Mouse (Mus musculus) layer of hippocampus, adult 8-10 months (tissue): Measurements from ENCODE around the gene Tnfaip1. TPM values are rescaled to one million over a fixed set of nuclear protein-coding genes. Genes with fewer than 3 reads are reported as not detected.
A peak's percentile ranks its signal among the peaks of the same experiment; 100 is the strongest.

Experiments used
- DNase-seq, 2 experiments: peaks; one replicate each; pipeline ENCODE4 v3.0.0; 2022; ENCODE audit warnings: low spot score in 2 of 2
- total RNA-seq, 4 experiments: library from RNA; stranded (reverse); gene quantifications; 2 replicates each; pipeline ENCODE4 v1.2.4; 2022

Tnfaip1 gene
- total RNA-seq, 4 experiments from 2014 or later: 29.9 to 32.6 (median 30.7) TPM

GRCm38 (mm10) chr11:78501529-78501928, 34.6 kb downstream of the Tnfaip1 start:
- DNase-seq: no peak

- DNase-seq: no peak
These were observed 35.4 kb downstream of the Tnfaip1 start for GRCm38 (mm10) chr11:78500623-78501202.

GRCm38 (mm10) chr11:78499543-78499942, 36.6 kb downstream of the Tnfaip1 start:
- DNase-seq: no peak

DNA sequence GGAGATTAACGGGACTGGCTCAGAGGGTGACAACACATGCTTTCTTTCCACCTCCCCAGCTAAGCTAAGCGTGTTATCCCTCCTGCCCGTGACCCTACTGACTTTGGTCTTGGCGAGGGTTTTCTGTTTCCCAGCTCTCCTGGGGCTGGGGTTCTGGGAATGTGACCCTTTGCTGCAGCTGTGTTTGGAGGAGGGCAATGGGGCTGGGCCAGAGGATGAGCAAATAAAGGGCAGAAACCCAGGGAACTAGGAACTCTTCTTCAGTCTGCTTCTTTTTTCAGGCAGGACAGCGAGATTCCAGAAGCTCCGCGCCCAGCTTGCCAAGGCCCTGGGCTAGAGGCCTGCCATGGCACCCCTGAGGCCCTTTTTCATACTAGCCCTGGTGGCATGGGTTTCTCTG, 37.1 kb downstream of the Tnfaip1 start, which contains the start of gene Vtn:
Gene Vtn, plus strand, starts transcription at position 88 of the 400 bp plus-strand sequence.
- DNase-seq: no peak

DNA sequence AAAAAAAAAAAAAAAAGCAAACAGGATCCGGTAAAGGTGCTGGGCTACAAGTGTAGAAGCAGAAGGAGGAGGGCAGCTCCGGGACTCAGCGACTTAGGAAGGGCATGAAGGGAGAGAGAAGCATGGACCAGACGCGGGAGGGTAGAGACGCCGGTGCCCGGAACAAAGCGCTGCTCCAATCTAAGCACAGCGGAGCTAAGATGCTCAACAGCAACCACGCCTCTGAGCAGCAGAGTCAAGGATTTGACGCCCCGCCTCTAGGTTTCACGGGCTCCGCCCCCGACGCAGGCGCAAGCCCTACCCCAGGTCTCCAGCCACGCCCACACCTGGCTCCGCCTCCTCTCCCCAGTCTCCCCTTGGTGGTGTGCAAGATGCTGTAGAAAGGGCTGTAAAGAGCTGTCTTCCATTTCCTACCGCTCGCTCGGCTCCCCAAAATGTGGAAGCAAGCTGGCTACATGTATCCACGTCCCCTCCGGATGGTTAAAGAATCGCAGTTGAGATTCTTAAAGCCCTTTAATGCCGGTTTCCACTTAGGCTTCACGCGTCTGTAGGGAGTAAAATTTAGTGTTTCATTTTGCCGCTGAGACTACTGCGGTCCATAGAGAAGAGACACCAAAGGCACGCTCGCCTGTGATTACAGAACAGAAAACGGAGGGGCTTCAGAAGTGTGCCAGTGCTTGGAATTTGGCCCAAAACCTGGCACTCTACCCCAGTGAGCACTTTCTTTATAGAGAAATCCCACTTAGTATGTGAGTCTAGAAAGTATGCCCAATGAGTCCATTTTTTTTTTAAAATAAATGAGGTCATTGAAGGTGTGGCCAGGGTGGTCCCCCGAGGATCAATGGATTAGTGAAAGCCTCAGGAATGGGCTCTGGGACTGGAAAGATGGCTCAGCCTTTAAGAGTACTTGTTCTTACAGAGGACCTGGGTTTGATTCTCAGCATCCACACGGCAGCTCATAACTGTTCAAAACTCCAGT, 38.3 kb downstream of the Tnfaip1 start, which contains the start of gene Sarm1:
Gene Sarm1, minus strand, starts transcription at position 211 of the 979 bp plus-strand sequence.
- DNase-seq: peak; percentile 93 to 94

- peak in 1 of 2 experiments; percentile 35 for DNase-seq
These were observed 39.0 kb downstream of the Tnfaip1 start for GRCm38 (mm10) chr11:78497071-78497541.

GRCm38 (mm10) chr11:78495904-78496303, 40.2 kb downstream of the Tnfaip1 start:
- DNase-seq: no peak

- peak in 1 of 2 experiments; percentile 41 for DNase-seq
These were observed 45.3 kb downstream of the Tnfaip1 start for GRCm38 (mm10) chr11:78490781-78491241.

GRCm38 (mm10) chr11:78488168-78488567, 48.0 kb downstream of the Tnfaip1 start:
- DNase-seq: peak; percentile 63 to 82

- DNase-seq: no peak
These were observed 52.5 kb downstream of the Tnfaip1 start for GRCm38 (mm10) chr11:78483639-78484038.

DNA sequence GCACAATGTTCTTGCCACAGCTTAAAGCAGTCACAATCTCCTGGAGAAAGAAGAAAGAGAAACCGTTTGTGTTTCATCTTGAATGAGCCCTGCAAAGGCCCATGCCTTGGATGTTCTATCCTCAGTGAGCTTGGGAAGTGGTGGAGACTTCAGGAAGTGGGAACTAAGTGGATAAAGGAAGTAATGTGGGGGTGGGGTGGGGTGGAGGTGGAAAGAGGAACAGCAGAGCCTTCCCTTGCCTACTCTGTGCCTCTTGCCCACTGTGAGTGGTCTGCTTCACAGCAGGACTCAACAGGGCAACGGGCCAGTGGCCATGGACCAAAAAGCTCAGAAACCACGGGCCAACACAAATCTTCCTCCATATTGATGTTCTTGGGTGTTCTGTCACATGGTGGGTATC, 60.8 kb downstream of the Tnfaip1 start:
- DNase-seq: no peak

Other genes with a start within 250 kb of the Tnfaip1 start
- 10 to 100 TPM in 1 of 4 experiments, 1 to 10 TPM in 3; 4.3 to 11.8 (median 7.3) TPM for gene BC030499, start 245.5 kb downstream of the Tnfaip1 start, total RNA-seq
- gene Spag5, start 234.8 kb downstream of the Tnfaip1 start, total RNA-seq: 1 to 10 TPM; 5.8 to 9.4 (median 7.1) TPM
- gene Aldoc, start 213.4 kb downstream of the Tnfaip1 start, total RNA-seq: 1,000 to 10,000 TPM in 1 of 4 experiments, 100 to 1,000 TPM in 3; 734 to 1,027 (median 804) TPM
- gene Pigs, start 207.9 kb downstream of the Tnfaip1 start, total RNA-seq: 10 to 100 TPM; 58.9 to 64.6 (median 62.2) TPM
- 10 to 100 TPM; 30.9 to 37.3 (median 34.9) TPM for gene Unc119, start 192.8 kb downstream of the Tnfaip1 start, total RNA-seq
- under 1 TPM in 1 of 4 experiments, not detected in 3; 0.10 TPM for gene Foxn1, start 149.8 kb downstream of the Tnfaip1 start, total RNA-seq
- gene Slc13a2, start 114.1 kb downstream of the Tnfaip1 start, total RNA-seq: not detected
- 10 to 100 TPM in 3 of 4 experiments, 1 to 10 TPM in 1; 8.1 to 16.1 (median 11.1) TPM for gene Slc46a1, start 70.6 kb downstream of the Tnfaip1 start, total RNA-seq
- gene Sarm1, start 38.6 kb downstream of the Tnfaip1 start, total RNA-seq: 10 to 100 TPM; 32.9 to 40.8 (median 37.7) TPM
- gene Vtn, start 37.2 kb downstream of the Tnfaip1 start, total RNA-seq: 10 to 100 TPM; 66.0 to 84.5 (median 78.0) TPM
- 1 to 10 TPM; 2.4 to 4.8 (median 4.0) TPM for gene Sebox, start 32.9 kb downstream of the Tnfaip1 start, total RNA-seq
- gene Tmem199, start 24.2 kb downstream of the Tnfaip1 start, total RNA-seq: 10 to 100 TPM; 46.7 to 52.3 (median 49.9) TPM
- gene Poldip2, start 24.1 kb downstream of the Tnfaip1 start, total RNA-seq: 100 to 1,000 TPM; 106 to 123 (median 116) TPM
- gene Ift20, start within 50 bp of the Tnfaip1 start, total RNA-seq: 10 to 100 TPM; 68.0 to 73.9 (median 73.6) TPM
- gene Tmem97, start 14.4 kb upstream of the Tnfaip1 start, total RNA-seq: 10 to 100 TPM; 12.9 to 16.4 (median 15.1) TPM
- gene Nlk, start 161.0 kb upstream of the Tnfaip1 start, total RNA-seq: 10 to 100 TPM; 37.1 to 48.0 (median 44.3) TPM
- 10 to 100 TPM; 19.7 to 21.4 (median 20.0) TPM for gene Ccnq, start 215.4 kb upstream of the Tnfaip1 start, total RNA-seq